Mouse (Mus musculus) embryonic facial prominence, embryonic 14.5 days (tissue): ENCODE results near the gene 1700102P08Rik. TPM values are rescaled to one million over a fixed set of nuclear protein-coding genes. Genes with fewer than 3 reads are reported as not detected.

Source experiments
- ATAC-seq: fragments of 200-750 bp; cut with Nextera tagmentation; 2 replicates; pipeline ENCODE4 v1.8.0; 2017; ENCODE audit warnings: low read depth, moderate number of reproducible peaks, moderate TSS enrichment
- DNase-seq: peaks from one replicate; pipeline ENCODE4 v3.0.0-alpha.2; 2015; ENCODE audit warnings: low spot score
- H3K27ac ChIP-seq: fragments of 300-500 bp; sonication (generic); replicated peaks from 2 replicates; pipeline ENCODE4 v1.5.1; 2014; ENCODE audit warnings: low read depth, mild to moderate bottlenecking, low read length, moderate library complexity
- H3K27me3 ChIP-seq: fragments of 300-500 bp; sonication (generic); replicated peaks from 2 replicates; pipeline ENCODE4 v1.6.1; 2014; ENCODE audit warnings: low read length; ENCODE audit not compliant: control insufficient read depth, insufficient read depth
- H3K36me3 ChIP-seq: fragments of 300-500 bp; sonication (generic); 2 replicates; pipeline ENCODE4 v1.6.1; 2014; ENCODE audit warnings: low read length, mixed read lengths; ENCODE audit not compliant: control insufficient read depth, insufficient read depth
- H3K4me1 ChIP-seq: fragments of 300-500 bp; sonication (generic); 2 replicates; pipeline ENCODE4 v1.6.1; 2014; ENCODE audit warnings: antibody characterized with exemption, low read length; ENCODE audit not compliant: control insufficient read depth, insufficient read depth
- H3K4me2 ChIP-seq: fragments of 300-500 bp; sonication (generic); 2 replicates; pipeline ENCODE4 v1.6.1; 2014; ENCODE audit warnings: low read depth, mild to moderate bottlenecking, low read length, moderate library complexity, mixed read lengths
- H3K4me3 ChIP-seq: fragments of 300-500 bp; sonication (generic); 2 replicates; pipeline ENCODE4 v1.5.1; 2014; ENCODE audit warnings: low read depth, mild to moderate bottlenecking, low read length
- H3K9ac ChIP-seq: fragments of 300-500 bp; sonication (generic); 2 replicates; pipeline ENCODE4 v1.6.1; 2014; ENCODE audit warnings: low read depth, mild to moderate bottlenecking, low read length, moderate library complexity, mixed read lengths
- H3K9me3 ChIP-seq: fragments of 300-500 bp; sonication (generic); 2 replicates; pipeline ENCODE4 v1.6.1; 2016; ENCODE audit warnings: low read length; ENCODE audit not compliant: control insufficient read depth
- WGBS: fragments of 180-500 bp; shearing (Covaris S2); extraction: QIAGEN DNeasy Blood & Tissue Kit; methylation state at CpG from one replicate; pipeline ENCODE4 v1.1.7; 2014; 5-methylcytosine and 5-hydroxymethylcytosine counted together
- polyA plus RNA-seq: library from polyadenylated mRNA; unstranded; fragments of >200 nt; fragmentation: Nextera tagmentation; extraction: Ambion mirVana; gene quantifications from 2 replicates; pipeline ENCODE4 v1.2.1, GENCODE M21; 2014

Gene 1700102P08Rik
- polyA plus RNA-seq, 1 experiment from 2014 or later, result 0.58 TPM

GRCm38 (mm10) chr9:108431431-108432067 lies 38.9 kb downstream of the 1700102P08Rik start:
- H3K4me2 ChIP-seq, result peak overlapping the region; percentile 47
- H3K9me3 ChIP-seq, result no peaks in the 10 kb centered on the region
- H3K9ac ChIP-seq, result peak overlapping the region; percentile 35; the same call in 1 of the 2 replicates
- WGBS, result 52% methylated on average over 32 of the region's 32 CpGs
- H3K36me3 ChIP-seq, result no peaks in the 10 kb centered on the region
- H3K27me3 ChIP-seq, result no peaks in the 10 kb centered on the region
- peak overlapping the region; percentile 26 for H3K4me3 ChIP-seq
- 0 out of 2 replicates have a peak, but pooled peaks have one; percentile 22 for ATAC-seq
- no peak overlapping the region for H3K27ac ChIP-seq
- peak; percentile 51 for DNase-seq
- H3K4me1 ChIP-seq, result no peaks in the 10 kb centered on the region

GRCm38 (mm10) chr9:108436182-108436581 lies 43.6 kb downstream of the 1700102P08Rik start, which contains the start of gene BC048562:
TSS of gene BC048562 (plus strand) at chr9:108436482.
- WGBS, result 73% methylated on average over 3 of the region's 3 CpGs
- Histone ChIP-seq H3K4me2 (no peak within 1 kb of the TSS), H3K9ac (no peak within 1 kb of the TSS), H3K4me3 (no peak within 1 kb of the TSS), H3K36me3 (no peaks in the 10 kb centered on the region), H3K4me1 (no peaks in the 10 kb centered on the region), H3K9me3 (no peaks in the 10 kb centered on the region), H3K27ac (no peak within 1 kb of the TSS), H3K27me3 (no peaks in the 10 kb centered on the region)
- DNase-seq (no peak), ATAC-seq (no peak)

GRCm38 (mm10) chr9:108439176-108439575 lies 46.6 kb downstream of the 1700102P08Rik start:
- 62% methylated on average over 6 of the region's 6 CpGs for WGBS
- Histone ChIP-seq H3K9ac (no peak overlapping the region), H3K4me1 (no peaks in the 10 kb centered on the region), H3K27ac (no peak overlapping the region), H3K4me3 (no peak overlapping the region), H3K36me3 (no peaks in the 10 kb centered on the region), H3K9me3 (no peaks in the 10 kb centered on the region), H3K4me2 (no peak overlapping the region), H3K27me3 (no peaks in the 10 kb centered on the region)
- DNase-seq, result peak; percentile 41
- ATAC-seq, result no peak

GRCm38 (mm10) chr9:108440485-108440884 lies 47.9 kb downstream of the 1700102P08Rik start:
- 66% methylated on average over 5 of the region's 5 CpGs for WGBS
- no peak for DNase-seq
- ATAC-seq, result no peak

GRCm38 (mm10) chr9:108441236-108441919 lies 48.8 kb downstream of the 1700102P08Rik start:
- H3K27ac ChIP-seq, result no peak overlapping the region
- peak; percentile 40 for DNase-seq
- 76% methylated on average over 11 of the region's 11 CpGs for WGBS

More at GRCm38 (mm10) chr9:108440485-108440884, 47.9 kb downstream of the 1700102P08Rik start:
- Histone ChIP-seq H3K4me3 (no peak overlapping the region), H3K4me2 (no peak overlapping the region), H3K9ac (0 out of 2 replicates have a peak overlapping the region, but pooled peaks have one; percentile 3), H3K36me3 (no peaks in the 10 kb centered on the region), H3K9me3 (no peaks in the 10 kb centered on the region), H3K27ac (no peak overlapping the region), H3K27me3 (no peaks in the 10 kb centered on the region), H3K4me1 (no peaks in the 10 kb centered on the region)

GRCm38 (mm10) chr9:108445125-108445524 lies 52.5 kb downstream of the 1700102P08Rik start:
- no peak for ATAC-seq
- no peaks in the 10 kb centered on the region for H3K27me3 ChIP-seq
- whole genome bisulfite sequencing, result 60% methylated on average over 9 of the region's 9 CpGs
- H3K9me3 ChIP-seq, result no peaks in the 10 kb centered on the region
- H3K4me1 ChIP-seq, result peaks cover 10% of the 10 kb centered on the region
- no peak for DNase-seq
- H3K36me3 ChIP-seq, result peaks cover 16% of the 10 kb centered on the region
- H3K27ac ChIP-seq, result no peak overlapping the region
- H3K9ac ChIP-seq, result no peak overlapping the region
- H3K4me3 ChIP-seq, result no peak overlapping the region
- no peak overlapping the region for H3K4me2 ChIP-seq

More at GRCm38 (mm10) chr9:108441236-108441919, 48.8 kb downstream of the 1700102P08Rik start:
- no peaks in the 10 kb centered on the region for H3K4me1 ChIP-seq
- no peak for ATAC-seq
- no peak overlapping the region for H3K9ac ChIP-seq
- no peaks in the 10 kb centered on the region for H3K9me3 ChIP-seq
- H3K27me3 ChIP-seq, result no peaks in the 10 kb centered on the region
- no peak overlapping the region for H3K4me3 ChIP-seq
- H3K36me3 ChIP-seq, result no peaks in the 10 kb centered on the region
- H3K4me2 ChIP-seq, result no peak overlapping the region

GRCm38 (mm10) chr9:108449860-108450259 lies 57.3 kb downstream of the 1700102P08Rik start:
- ATAC-seq (peak; percentile 17; the same call in 1 of the 2 replicates), DNase-seq (peak; percentile 77)
- Histone ChIP-seq H3K4me2 (peak overlapping the region; percentile 78), H3K36me3 (peaks cover 16% of the 10 kb centered on the region), H3K9me3 (no peaks in the 10 kb centered on the region), H3K4me3 (peak overlapping the region; percentile 6; the same call in 1 of the 2 replicates), H3K27me3 (no peaks in the 10 kb centered on the region), H3K4me1 (peaks cover 36% of the 10 kb centered on the region), H3K27ac (peak overlapping the region; percentile 45; the same call in 1 of the 2 replicates), H3K9ac (peak overlapping the region; percentile 41; the same call in 1 of the 2 replicates)
- WGBS, result 33% methylated on average over 4 of the region's 4 CpGs

- Histone ChIP-seq H3K9ac (peak overlapping the region; percentile 41; the same call in 1 of the 2 replicates), H3K4me3 (peak overlapping the region; percentile 60; the same call in 1 of the 2 replicates), H3K27ac (peak overlapping the region; percentile 52), H3K36me3 (peaks cover 16% of the 10 kb centered on the region), H3K4me2 (peak overlapping the region; percentile 78), H3K9me3 (no peaks in the 10 kb centered on the region), H3K4me1 (peaks cover 36% of the 10 kb centered on the region), H3K27me3 (no peaks in the 10 kb centered on the region)
- peak; percentile 90 for DNase-seq
- ATAC-seq, result peak; percentile 58
- 59% methylated on average over 18 of the region's 21 CpGs for WGBS
Observed at GRCm38 (mm10) chr9:108450292-108451169, 57.9 kb downstream of the 1700102P08Rik start.
